Mouse (Mus musculus) midbrain, embryonic 10.5 days (tissue): ENCODE measurements around the gene Kcne1. TPM values are rescaled to one million over a fixed set of nuclear protein-coding genes. Genes with fewer than 3 reads are reported as not detected.

Experiments used
- DNase-seq: peaks from one replicate; pipeline ENCODE4 v3.0.0-alpha.2; 2017; ENCODE audit warnings: low spot score
- H3K27ac ChIP-seq: fragments of 300-500 bp; sonication (generic); replicated peaks from 2 replicates; pipeline ENCODE4 v1.5.1; 2016; ENCODE audit warnings: mild to moderate bottlenecking
- H3K27me3 ChIP-seq: fragments of 300-500 bp; sonication (generic); 2 replicates; pipeline ENCODE4 v1.6.1; 2016; ENCODE audit warnings: low read depth, mild to moderate bottlenecking; ENCODE audit not compliant: poor library complexity, severe bottlenecking
- H3K36me3 ChIP-seq: fragments of 300-500 bp; sonication (generic); 2 replicates; pipeline ENCODE4 v1.6.1; 2016; ENCODE audit warnings: mild to moderate bottlenecking, moderate library complexity
- H3K4me1 ChIP-seq: fragments of 300-500 bp; sonication (generic); 2 replicates; pipeline ENCODE4 v1.6.1; 2016
- H3K4me3 ChIP-seq: fragments of 300-500 bp; sonication (generic); 2 replicates; pipeline ENCODE4 v1.5.1; 2016; ENCODE audit warnings: mild to moderate bottlenecking, moderate library complexity
- H3K9me3 ChIP-seq: fragments of 300-500 bp; sonication (generic); replicated peaks from 2 replicates; pipeline ENCODE4 v1.6.1; 2016; ENCODE audit warnings: mild to moderate bottlenecking
- WGBS: fragments of 180-500 bp; shearing (Covaris S2); methylation state at CpG from one replicate; pipeline ENCODE4 v1.1.7; 2016; 5-methylcytosine and 5-hydroxymethylcytosine counted together
- polyA plus RNA-seq: library from polyadenylated mRNA; unstranded; fragments of >200 nt; fragmentation: Nextera tagmentation; extraction: Ambion mirVana; gene quantifications from 2 replicates; pipeline ENCODE4 v1.2.1, GENCODE M21; 2016

The Kcne1 gene
- polyA plus RNA-seq, 1 experiment from 2014 or later: 0.41 TPM

DNA sequence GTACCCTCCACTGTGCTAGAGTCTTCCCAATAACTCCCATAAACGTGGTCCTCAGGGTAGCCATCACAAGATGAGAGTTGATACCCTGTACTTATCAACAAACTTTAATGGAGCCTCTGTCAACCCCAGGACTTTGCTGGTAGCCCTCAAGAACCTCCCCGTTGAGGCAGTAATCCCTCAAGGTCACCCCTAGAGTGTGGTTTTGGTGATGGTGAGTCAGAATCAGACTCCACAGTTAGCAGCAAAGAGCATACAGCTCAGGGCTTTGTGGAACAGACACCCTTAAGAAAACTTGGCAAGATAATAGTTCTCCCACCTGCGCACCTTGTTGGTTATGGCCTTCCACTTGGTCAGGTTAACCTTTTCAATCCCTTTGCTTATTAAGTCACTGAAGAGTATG is 38.9 kb downstream of the Kcne1 start:
- H3K9me3 ChIP-seq: no peaks in the 10 kb centered on the region
- 82% methylated on average over 3 of the region's 3 CpGs for WGBS
- no peaks in the 10 kb centered on the region for H3K36me3 ChIP-seq
- H3K4me3 ChIP-seq: no peak overlapping the region
- no peak for DNase-seq
- H3K4me1 ChIP-seq: peaks cover 22% of the 10 kb centered on the region
- H3K27me3 ChIP-seq: no peaks in the 10 kb centered on the region
- no peak overlapping the region for H3K27ac ChIP-seq

DNA sequence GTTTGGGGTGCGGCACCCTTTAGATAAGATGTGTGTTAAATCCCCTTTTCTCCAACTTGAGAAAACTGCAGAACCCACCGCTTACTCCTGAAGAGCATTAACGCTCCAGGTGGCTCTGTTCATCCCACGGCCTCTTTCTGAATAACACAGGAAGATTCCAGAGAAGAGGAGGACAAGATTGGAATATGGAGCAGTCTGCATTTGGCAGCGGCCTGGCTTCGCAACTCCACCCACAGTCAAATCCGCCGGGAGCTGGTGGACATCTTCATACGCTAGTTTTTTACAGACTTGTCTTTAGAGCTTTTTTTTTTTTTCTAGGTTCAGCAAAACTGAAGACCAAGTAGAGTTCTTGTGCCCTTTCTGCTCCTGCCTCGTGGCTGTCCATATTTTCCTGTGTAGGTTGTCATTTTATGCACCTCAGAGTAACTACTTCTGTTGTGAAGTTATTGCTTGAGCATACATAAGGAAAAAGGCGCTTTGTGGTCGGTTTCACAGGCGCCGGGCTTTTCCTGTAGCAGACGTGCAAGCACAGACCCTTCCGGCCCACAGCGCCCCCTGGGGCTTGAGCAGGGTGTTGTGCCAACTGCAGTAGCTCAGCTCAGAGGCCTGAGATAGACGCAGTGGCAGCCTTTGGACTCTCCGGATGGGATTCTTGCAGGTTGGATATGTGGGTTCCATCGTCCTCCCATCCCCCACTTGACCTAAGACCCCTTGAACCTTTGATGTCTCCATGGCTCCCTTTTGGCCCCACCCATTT is 39.7 kb downstream of the Kcne1 start:
- Histone ChIP-seq H3K4me1 (peaks cover 14% of the 10 kb centered on the region), H3K36me3 (no peaks in the 10 kb centered on the region), H3K27ac (no peak overlapping the region), H3K4me3 (no peak overlapping the region), H3K27me3 (no peaks in the 10 kb centered on the region), H3K9me3 (no peaks in the 10 kb centered on the region)
- peak; percentile 44 for DNase-seq
- 69% methylated on average over 20 of the region's 20 CpGs for whole genome bisulfite sequencing

DNA sequence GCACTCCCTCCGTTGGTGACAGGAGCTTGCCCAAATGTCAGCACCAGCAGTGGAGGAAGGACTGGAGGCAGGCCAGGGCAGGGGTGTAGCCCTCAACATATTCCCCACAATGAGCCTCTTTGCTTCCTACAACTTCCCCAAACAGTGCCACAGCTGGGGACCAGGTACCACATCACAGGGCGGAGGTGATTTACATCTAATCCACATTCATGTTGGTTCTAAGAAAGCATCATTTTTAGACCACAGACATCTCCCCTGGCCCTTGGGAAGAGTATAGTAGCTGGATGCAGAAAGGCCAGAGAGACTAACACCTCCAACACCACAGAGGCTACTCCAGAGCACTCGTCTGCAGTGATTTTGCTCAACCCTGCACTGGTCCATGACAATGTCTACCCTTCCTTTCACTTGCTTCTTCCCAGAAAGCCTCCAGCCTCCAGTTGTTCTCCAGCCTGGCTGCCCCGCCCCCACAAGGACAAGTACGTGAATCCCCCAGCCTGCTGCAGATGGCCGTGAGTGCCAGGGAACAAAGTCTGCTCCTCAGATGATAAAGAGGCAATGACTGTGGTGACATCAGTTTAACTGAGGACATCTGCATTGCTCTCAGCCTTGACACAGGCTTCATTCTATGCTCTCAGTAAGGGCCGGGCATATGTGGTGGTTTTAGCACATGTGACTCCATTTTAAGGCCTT is 43.1 kb downstream of the Kcne1 start:
- 77% methylated on average over 7 of the region's 7 CpGs for WGBS
- Histone ChIP-seq H3K36me3 (peaks cover 23% of the 10 kb centered on the region), H3K4me3 (no peak overlapping the region), H3K27me3 (no peaks in the 10 kb centered on the region), H3K9me3 (no peaks in the 10 kb centered on the region), H3K4me1 (peaks cover 9% of the 10 kb centered on the region; the same call in 1 of the 2 replicates), H3K27ac (no peak overlapping the region)
- no peak for DNase-seq

DNA sequence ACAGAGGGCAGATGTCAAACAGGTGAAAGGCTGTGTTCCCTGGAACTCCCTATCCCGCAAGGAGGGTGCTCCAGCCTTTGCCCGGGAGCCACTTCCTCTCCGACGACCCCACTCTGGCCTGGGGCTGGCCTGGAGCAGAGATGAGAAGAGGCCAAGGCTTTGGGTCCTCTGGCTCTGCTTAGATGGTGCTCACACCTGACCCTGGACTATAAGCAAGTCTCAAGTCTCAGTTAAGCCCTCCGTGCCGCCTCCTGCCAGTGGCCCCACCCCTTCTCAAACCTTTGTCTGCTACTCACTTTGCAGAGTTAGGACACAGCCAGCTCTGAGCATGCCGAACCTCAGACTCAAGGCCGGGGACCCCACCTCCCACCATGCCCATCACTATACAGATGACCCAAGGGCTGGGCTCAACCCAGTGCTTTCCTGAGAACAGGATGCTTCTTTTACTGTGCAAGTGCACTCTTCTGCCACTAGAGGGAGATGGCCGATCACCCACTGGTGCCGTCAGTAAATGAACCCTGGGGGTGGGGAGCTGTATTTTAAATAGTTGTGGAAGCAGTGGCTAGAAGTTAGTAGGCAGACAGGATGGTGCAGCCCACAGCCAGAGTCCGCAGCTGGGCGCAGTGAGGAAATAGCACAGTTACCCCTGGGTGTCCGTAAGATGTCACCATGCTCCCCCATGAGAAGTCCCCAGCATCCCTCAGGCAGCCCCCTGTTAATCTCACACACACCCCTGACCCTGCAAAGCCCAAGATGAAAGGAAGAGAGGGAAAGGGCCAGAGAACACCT is 45.1 kb downstream of the Kcne1 start:
- Histone ChIP-seq H3K9me3 (no peaks in the 10 kb centered on the region), H3K4me1 (peaks cover 14% of the 10 kb centered on the region), H3K27me3 (no peaks in the 10 kb centered on the region), H3K4me3 (no peak overlapping the region), H3K27ac (no peak overlapping the region), H3K36me3 (peaks cover 41% of the 10 kb centered on the region)
- peak; percentile 48 for DNase-seq
- WGBS: 47% methylated on average over 13 of the region's 13 CpGs

DNA sequence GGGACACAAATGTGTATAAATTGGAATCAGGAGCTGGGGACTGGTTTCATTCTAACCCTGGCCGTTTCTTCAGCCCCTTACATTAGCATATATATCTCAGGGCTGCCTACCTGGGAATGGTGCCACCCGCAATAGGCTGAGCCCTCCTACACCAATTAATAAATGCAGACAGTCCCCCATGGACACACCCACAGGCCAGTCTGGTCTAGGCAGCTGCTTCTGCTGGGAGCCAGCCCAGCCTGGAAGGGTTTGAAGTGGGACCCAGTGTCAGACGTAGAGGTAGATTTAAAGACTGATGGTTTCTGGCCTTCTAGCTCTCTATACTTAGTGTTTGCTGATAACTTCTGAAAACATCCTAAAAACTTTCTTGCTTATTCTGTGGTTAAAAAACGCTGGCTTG is 50.1 kb downstream of the Kcne1 start:
- Histone ChIP-seq H3K27ac (no peak overlapping the region), H3K27me3 (no peaks in the 10 kb centered on the region), H3K4me1 (peaks cover 10% of the 10 kb centered on the region), H3K36me3 (peaks cover 79% of the 10 kb centered on the region), H3K9me3 (no peaks in the 10 kb centered on the region), H3K4me3 (no peak overlapping the region)
- 55% methylated on average over 4 of the region's 4 CpGs for WGBS
- DNase-seq: no peak

DNA sequence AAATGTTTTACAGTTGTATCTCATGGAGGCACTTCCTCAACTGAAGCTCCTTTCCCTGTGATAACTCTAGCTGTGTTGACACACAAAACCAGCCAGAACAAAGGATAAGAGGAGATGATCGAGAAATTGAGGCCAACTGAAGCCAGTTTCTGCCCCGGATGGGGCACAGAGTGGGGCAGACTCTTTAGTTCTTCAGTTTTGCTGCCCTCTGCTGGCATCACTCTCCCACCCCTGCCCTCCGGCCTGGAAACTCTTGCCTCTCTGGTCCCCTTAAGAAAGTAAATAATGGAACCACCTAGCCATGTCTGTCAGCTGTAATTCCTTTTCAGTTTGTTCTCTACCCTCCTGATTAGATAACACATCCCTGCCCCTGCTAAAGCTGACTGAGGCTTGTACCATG is 51.3 kb downstream of the Kcne1 start:
- H3K27ac ChIP-seq: no peak overlapping the region
- 74% methylated on average over 3 of the region's 3 CpGs for WGBS
- no peaks in the 10 kb centered on the region for H3K27me3 ChIP-seq
- H3K4me1 ChIP-seq: peaks cover 10% of the 10 kb centered on the region
- H3K9me3 ChIP-seq: no peaks in the 10 kb centered on the region
- H3K36me3 ChIP-seq: peaks cover 73% of the 10 kb centered on the region
- DNase-seq: no peak
- H3K4me3 ChIP-seq: no peak overlapping the region

DNA sequence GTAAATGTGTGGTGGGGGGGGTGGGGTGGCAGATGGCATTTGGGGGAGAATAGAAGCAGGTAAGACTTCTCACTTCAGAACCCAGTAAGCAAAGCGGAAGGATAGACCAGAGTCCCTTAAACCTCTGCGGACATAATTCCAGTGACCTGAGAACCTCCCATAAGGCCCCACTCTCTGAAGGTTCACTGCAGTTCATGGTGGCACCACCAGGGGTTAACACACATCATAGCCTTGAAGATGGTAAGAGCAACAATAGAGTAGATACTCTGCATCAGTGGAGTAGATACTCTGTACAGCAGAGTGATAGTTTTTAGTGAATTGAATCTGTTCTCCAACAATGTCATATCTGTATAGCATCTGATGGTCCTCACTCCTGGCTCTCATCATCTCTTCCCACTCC is 53.7 kb downstream of the Kcne1 start:
- no peaks in the 10 kb centered on the region for H3K27me3 ChIP-seq
- no peak overlapping the region for H3K27ac ChIP-seq
- 93% methylated on average over 2 of the region's 2 CpGs for WGBS
- peaks cover 49% of the 10 kb centered on the region for H3K36me3 ChIP-seq
- peaks cover 31% of the 10 kb centered on the region for H3K4me1 ChIP-seq
- DNase-seq: no peak
- H3K4me3 ChIP-seq: no peak overlapping the region
- H3K9me3 ChIP-seq: no peaks in the 10 kb centered on the region

DNA sequence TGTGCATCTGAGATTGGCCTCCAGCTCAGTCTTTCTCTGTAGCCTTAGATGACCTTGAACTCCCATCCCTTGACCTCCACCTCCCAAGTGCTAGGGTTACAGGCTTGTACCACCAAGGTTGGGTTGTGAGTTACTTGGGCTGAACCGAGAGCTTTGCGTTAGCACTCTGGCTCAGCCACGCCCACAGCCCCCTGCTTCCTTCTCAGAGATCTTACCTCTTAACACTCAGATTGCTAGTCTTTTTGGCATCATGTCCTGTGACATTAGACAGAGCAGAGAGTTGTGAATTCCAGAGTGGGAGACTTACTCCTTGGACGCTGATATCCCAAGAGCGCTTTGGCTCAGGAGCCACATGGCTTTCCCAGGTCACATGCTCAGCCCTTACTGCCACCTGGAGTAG is 56.8 kb downstream of the Kcne1 start:
- no peak for DNase-seq
- peak overlapping the region; percentile 62 for H3K4me3 ChIP-seq

DNA sequence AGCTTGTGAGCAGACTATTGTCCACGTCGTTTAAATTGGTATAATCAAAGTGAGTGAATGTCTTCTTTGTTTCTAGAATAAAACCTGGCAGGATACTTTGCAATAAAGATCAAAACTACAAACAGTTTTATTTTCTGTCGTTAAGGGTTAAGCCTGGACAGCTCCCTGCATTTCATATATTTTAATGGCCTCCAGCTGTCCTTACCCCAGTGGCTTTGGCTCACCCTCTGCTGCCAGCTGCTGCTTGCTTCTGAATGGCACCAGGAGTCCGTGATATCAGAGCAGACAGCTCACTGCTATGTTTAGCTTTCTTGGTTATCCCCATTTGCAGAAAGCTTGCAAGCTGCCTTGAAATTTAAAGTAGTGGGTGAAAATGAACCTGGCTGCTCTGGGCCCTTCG is 57.3 kb downstream of the Kcne1 start:
- 44% methylated on average over 5 of the region's 5 CpGs for WGBS
- Histone ChIP-seq H3K4me3 (peak overlapping the region; percentile 62), H3K27me3 (no peaks in the 10 kb centered on the region), H3K9me3 (no peaks in the 10 kb centered on the region), H3K27ac (peak overlapping the region; percentile 89), H3K36me3 (peaks cover 17% of the 10 kb centered on the region), H3K4me1 (peaks cover 25% of the 10 kb centered on the region)
- no peak for DNase-seq

More for the DNA sequence above, 56.8 kb downstream of the Kcne1 start:
- Histone ChIP-seq H3K36me3 (peaks cover 22% of the 10 kb centered on the region), H3K4me1 (peaks cover 25% of the 10 kb centered on the region), H3K27ac (peak overlapping the region; percentile 89), H3K27me3 (no peaks in the 10 kb centered on the region), H3K9me3 (no peaks in the 10 kb centered on the region)
- WGBS: 68% methylated on average over 5 of the region's 5 CpGs

DNA sequence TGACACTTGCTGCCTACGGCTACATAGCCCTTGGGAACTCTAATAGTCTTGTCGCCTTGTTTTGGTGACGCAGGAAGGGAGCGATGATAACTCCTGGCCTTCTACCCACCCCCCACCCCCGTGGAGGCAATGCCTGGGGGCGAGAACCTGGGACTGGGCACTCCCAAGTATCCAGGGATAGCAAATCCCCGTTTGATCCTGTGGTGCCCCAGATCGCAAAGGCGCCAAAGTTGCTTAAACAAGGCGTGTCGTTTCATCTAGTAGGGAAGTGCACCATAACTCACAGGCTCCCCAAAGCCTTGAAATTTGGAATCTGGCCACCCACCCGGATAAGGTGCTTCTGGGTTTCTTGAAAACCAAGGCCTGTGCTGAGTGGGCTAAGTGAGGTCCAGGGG is 57.9 kb downstream of the Kcne1 start:
- 2% methylated on average over 12 of the region's 12 CpGs for WGBS
- H3K4me3 ChIP-seq: peak overlapping the region; percentile 62
- no peaks in the 10 kb centered on the region for H3K9me3 ChIP-seq
- peak overlapping the region; percentile 89 for H3K27ac ChIP-seq
- peaks cover 25% of the 10 kb centered on the region for H3K4me1 ChIP-seq
- no peak for DNase-seq
- no peaks in the 10 kb centered on the region for H3K27me3 ChIP-seq
- peaks cover 11% of the 10 kb centered on the region for H3K36me3 ChIP-seq

DNA sequence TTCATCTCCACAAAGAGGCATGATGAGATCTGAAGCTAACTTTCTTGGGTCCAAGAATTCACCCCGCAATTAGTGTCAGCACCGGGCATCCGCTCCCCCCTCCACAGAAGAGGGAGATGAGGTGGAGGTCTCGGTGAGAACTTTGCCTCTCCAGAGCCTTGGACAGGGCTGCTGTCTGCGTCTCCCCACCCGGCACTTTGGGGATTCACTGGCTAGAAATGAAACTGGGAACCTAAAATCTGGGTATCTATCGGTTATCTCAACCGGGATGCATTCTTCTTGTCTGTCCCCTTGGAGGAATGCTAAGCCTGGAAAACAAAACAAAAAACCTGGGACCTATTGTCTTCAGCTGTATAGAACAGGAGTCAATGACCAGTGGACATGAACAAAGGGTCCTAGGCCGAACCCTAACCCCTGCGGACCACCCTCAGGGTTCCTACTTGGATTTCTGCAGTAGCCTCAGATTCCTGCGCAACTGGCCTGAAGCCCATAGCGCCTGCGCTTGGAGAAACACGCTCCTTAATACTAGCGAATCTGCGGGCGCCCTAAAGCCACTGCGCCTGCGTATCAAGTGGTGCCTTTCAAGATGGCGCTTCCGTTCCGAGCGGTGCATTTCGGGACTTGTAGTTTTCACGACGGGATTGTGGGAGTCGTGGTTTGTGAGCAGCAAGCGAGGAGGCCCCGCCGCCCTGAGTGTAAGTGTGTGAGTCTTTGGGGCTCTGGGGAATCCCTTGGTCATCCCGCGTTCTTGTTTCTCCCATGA is 58.4 kb downstream of the Kcne1 start, which contains the start of gene Smim11:
Gene Smim11, plus strand, starts transcription at position 638 of the 763 bp plus-strand sequence.
- H3K9me3 ChIP-seq: no peaks in the 10 kb centered on the region
- peaks cover 25% of the 10 kb centered on the region for H3K4me1 ChIP-seq
- WGBS: 10% methylated on average over 32 of the region's 32 CpGs
- DNase-seq: peak; percentile 97
- H3K27ac ChIP-seq: peak within 1 kb of the TSS; percentile 89
- peaks cover 6% of the 10 kb centered on the region for H3K36me3 ChIP-seq
- no peaks in the 10 kb centered on the region for H3K27me3 ChIP-seq
- peak within 1 kb of the TSS; percentile 62 for H3K4me3 ChIP-seq
